Mouse (Mus musculus): ENCODE measurements around the gene Nodal. TPM values are rescaled to one million over a fixed set of nuclear protein-coding genes. Genes with fewer than 3 reads are reported as not detected.
A peak's percentile ranks its signal among the peaks of the same experiment; 100 is the strongest.

The Nodal gene
- 0.12 and 0.24 TPM in 2 replicates for polyA plus RNA-seq (2016; fragmentation: Nextera tagmentation; extraction: Ambion mirVana)

DNA sequence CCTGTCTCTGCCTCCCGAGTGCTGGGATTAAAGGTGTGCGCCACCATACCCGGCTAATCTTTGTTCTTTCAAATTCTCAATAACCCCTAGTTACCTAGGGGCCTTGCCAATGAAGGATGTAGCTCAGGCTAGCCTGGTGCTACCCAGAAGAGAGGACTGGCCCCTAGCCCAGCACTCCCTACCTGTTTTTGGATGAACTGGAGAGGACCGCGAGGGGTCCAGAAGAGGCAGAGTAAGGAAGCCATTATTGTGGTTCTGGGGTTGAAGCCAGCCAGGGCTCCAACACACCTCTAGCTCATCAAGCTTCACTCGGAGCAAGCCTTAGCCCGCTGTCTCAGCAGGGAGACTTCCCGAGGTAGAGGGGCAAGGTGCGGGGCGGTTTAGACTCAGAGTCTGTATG, at the start of gene Nodal:
Gene Nodal, plus strand, starts transcription at position 301 of the 400 bp plus-strand sequence.
- WGBS: 21% methylated on average over 10 of the region's 10 CpGs
- Histone ChIP-seq H3K4me3 (peak within 1 kb of the TSS; percentile 56), H3K27ac (no peak within 1 kb of the TSS), H3K4me1 (replicated peaks) (peaks cover 25% of the 10 kb centered on the region), H3K27me3 (ENCODE audit: insufficient read depth, poor library complexity, severe bottlenecking) (peaks cover 72% of the 10 kb centered on the region), H3K36me3 (no peaks in the 10 kb centered on the region), H3K9me3 (no peaks in the 10 kb centered on the region)
- DNase-seq (ENCODE audit: low spot score): no peak

- H3K27me3 ChIP-seq (ENCODE audit: insufficient read depth, poor library complexity, severe bottlenecking): no peaks in the 10 kb centered on the region
- peaks cover 69% of the 10 kb centered on the region for H3K4me1 ChIP-seq (replicated peaks)
- DNase-seq (ENCODE audit: low spot score): no peak
- peaks cover 7% of the 10 kb centered on the region; the same call in 1 of the 2 replicates for H3K36me3 ChIP-seq
- 52% methylated on average over 5 of the region's 5 CpGs for WGBS
- H3K4me3 ChIP-seq: no peak overlapping the region
- H3K9me3 ChIP-seq: no peaks in the 10 kb centered on the region
- peak overlapping the region; percentile 6; the same call in 1 of the 2 replicates for H3K27ac ChIP-seq
Measured at GRCm38 (mm10) chr10:61369755-61370154, 48.0 kb upstream of the Nodal start.

GRCm38 (mm10) chr10:61370273-61370979, 47.3 kb upstream of the Nodal start:
- Histone ChIP-seq H3K27ac (peak overlapping the region; percentile 50; the same call in 1 of the 2 replicates), H3K4me3 (no peak overlapping the region), H3K27me3 (ENCODE audit: insufficient read depth, poor library complexity, severe bottlenecking) (no peaks in the 10 kb centered on the region), H3K9me3 (no peaks in the 10 kb centered on the region), H3K4me1 (replicated peaks) (peaks cover 76% of the 10 kb centered on the region), H3K36me3 (0 out of 2 replicates have a peak, but pooled peaks cover 7% of the 10 kb centered on the region)
- 70% methylated on average over 18 of the region's 18 CpGs for WGBS
- peak; percentile 27 for DNase-seq (ENCODE audit: low spot score)

- Histone ChIP-seq H3K4me3 (no peak overlapping the region), H3K27me3 (ENCODE audit: insufficient read depth, poor library complexity, severe bottlenecking) (no peaks in the 10 kb centered on the region), H3K27ac (peak overlapping the region; percentile 46; the same call in 1 of the 2 replicates), H3K4me1 (replicated peaks) (peaks cover 75% of the 10 kb centered on the region), H3K9me3 (no peaks in the 10 kb centered on the region), H3K36me3 (0 out of 2 replicates have a peak, but pooled peaks cover 7% of the 10 kb centered on the region)
- DNase-seq (ENCODE audit: low spot score): no peak
- WGBS: 84% methylated on average over 9 of the region's 9 CpGs
Measured at GRCm38 (mm10) chr10:61371884-61372584, 45.7 kb upstream of the Nodal start.

- Histone ChIP-seq H3K36me3 (0 out of 2 replicates have a peak, but pooled peaks cover 7% of the 10 kb centered on the region), H3K9me3 (no peaks in the 10 kb centered on the region), H3K4me3 (no peak overlapping the region), H3K27ac (peak overlapping the region; percentile 46), H3K27me3 (ENCODE audit: insufficient read depth, poor library complexity, severe bottlenecking) (no peaks in the 10 kb centered on the region), H3K4me1 (replicated peaks) (peaks cover 70% of the 10 kb centered on the region)
- DNase-seq (ENCODE audit: low spot score): no peak
- WGBS: 62% methylated on average over 4 of the region's 4 CpGs
Measured at GRCm38 (mm10) chr10:61372585-61372923, 45.2 kb upstream of the Nodal start.

DNA sequence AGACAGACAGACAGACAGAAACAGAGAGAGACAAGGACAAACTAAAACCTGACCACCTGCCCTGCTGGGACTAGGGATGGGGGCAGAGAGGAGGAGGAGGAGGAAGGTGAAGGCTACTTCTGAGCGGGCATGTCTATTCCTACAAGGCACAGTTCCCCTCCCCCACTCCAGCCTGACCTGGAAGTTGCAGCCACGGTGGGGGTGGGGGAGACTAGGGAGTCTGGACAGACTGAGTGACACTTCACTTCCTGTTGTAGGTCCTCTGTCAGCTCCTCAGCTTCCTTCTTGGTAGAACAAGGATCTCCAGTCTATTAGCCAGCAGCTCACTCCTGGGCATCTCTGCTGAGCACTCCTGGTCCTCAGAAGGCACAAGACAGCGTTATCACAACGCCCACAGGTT, 43.7 kb upstream of the Nodal start:
- H3K4me1 ChIP-seq (replicated peaks): peaks cover 61% of the 10 kb centered on the region
- peak overlapping the region; percentile 41; the same call in 1 of the 2 replicates for H3K27ac ChIP-seq
- H3K27me3 ChIP-seq (ENCODE audit: insufficient read depth, poor library complexity, severe bottlenecking): no peaks in the 10 kb centered on the region
- H3K4me3 ChIP-seq: no peak overlapping the region
- no peak for DNase-seq (ENCODE audit: low spot score)
- H3K9me3 ChIP-seq: no peaks in the 10 kb centered on the region
- 0 out of 2 replicates have a peak, but pooled peaks cover 7% of the 10 kb centered on the region for H3K36me3 ChIP-seq
- WGBS: 57% methylated on average over 4 of the region's 4 CpGs

- Histone ChIP-seq H3K9me3 (no peaks in the 10 kb centered on the region), H3K27me3 (ENCODE audit: insufficient read depth, poor library complexity, severe bottlenecking) (peaks cover under 1% of the 10 kb centered on the region; the same call in 1 of the 2 replicates), H3K4me1 (replicated peaks) (peaks cover 63% of the 10 kb centered on the region), H3K27ac (peak overlapping the region; percentile 41), H3K36me3 (0 out of 2 replicates have a peak, but pooled peaks cover 7% of the 10 kb centered on the region), H3K4me3 (no peak overlapping the region)
- DNase-seq (ENCODE audit: low spot score): no peak
- WGBS: 71% methylated on average over 6 of the region's 6 CpGs
Measured at GRCm38 (mm10) chr10:61374771-61375481, 42.8 kb upstream of the Nodal start.

DNA sequence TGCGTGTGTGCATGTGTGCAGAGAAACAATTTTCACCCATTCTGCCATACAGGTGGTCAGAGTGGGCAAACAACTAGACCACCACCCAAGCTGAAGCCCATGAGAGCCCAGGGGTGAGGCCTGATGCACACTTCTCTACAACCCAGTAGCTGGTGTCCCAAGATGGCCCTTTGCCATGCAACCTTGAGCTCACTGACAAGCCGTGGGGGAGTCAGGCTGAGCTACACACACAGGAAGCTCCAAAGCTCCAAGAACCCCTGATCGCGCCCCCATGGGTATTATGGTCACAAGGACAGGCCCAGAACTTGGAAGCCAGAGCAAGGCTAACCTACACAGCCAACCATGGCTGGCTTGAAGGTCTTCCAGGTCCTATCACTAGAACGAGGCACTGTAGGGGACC, 39.7 kb upstream of the Nodal start:
- 98% methylated on average over 5 of the region's 5 CpGs for WGBS
- Histone ChIP-seq H3K36me3 (0 out of 2 replicates have a peak, but pooled peaks cover 7% of the 10 kb centered on the region), H3K27me3 (ENCODE audit: insufficient read depth, poor library complexity, severe bottlenecking) (peaks cover 21% of the 10 kb centered on the region), H3K4me1 (replicated peaks) (peaks cover 63% of the 10 kb centered on the region), H3K27ac (no peak overlapping the region), H3K4me3 (no peak overlapping the region), H3K9me3 (no peaks in the 10 kb centered on the region)
- no peak for DNase-seq (ENCODE audit: low spot score)

- no peak overlapping the region for H3K4me3 ChIP-seq
- H3K9me3 ChIP-seq: no peaks in the 10 kb centered on the region
- no peak overlapping the region for H3K27ac ChIP-seq
- no peak for DNase-seq (ENCODE audit: low spot score)
- H3K27me3 ChIP-seq (ENCODE audit: insufficient read depth, poor library complexity, severe bottlenecking): peaks cover 21% of the 10 kb centered on the region
- 0 out of 2 replicates have a peak, but pooled peaks cover 5% of the 10 kb centered on the region for H3K36me3 ChIP-seq
- H3K4me1 ChIP-seq (replicated peaks): peaks cover 70% of the 10 kb centered on the region
- WGBS: 80% methylated on average over 5 of the region's 5 CpGs
Measured at GRCm38 (mm10) chr10:61378698-61379097, 39.1 kb upstream of the Nodal start.

GRCm38 (mm10) chr10:61379340-61380040, 38.3 kb upstream of the Nodal start:
- no peak for DNase-seq (ENCODE audit: low spot score)
- WGBS: 83% methylated on average over 13 of the region's 13 CpGs
- Histone ChIP-seq H3K36me3 (no peaks in the 10 kb centered on the region), H3K27me3 (ENCODE audit: insufficient read depth, poor library complexity, severe bottlenecking) (peaks cover 21% of the 10 kb centered on the region), H3K4me1 (replicated peaks) (peaks cover 72% of the 10 kb centered on the region), H3K27ac (peak overlapping the region; percentile 89; the same call in 1 of the 2 replicates), H3K9me3 (no peaks in the 10 kb centered on the region), H3K4me3 (peak overlapping the region; percentile 74; the same call in 1 of the 2 replicates)

GRCm38 (mm10) chr10:61380186-61380585, 37.6 kb upstream of the Nodal start:
- Histone ChIP-seq H3K4me3 (peak overlapping the region; percentile 74), H3K9me3 (no peaks in the 10 kb centered on the region), H3K4me1 (replicated peaks) (peaks cover 67% of the 10 kb centered on the region), H3K36me3 (no peaks in the 10 kb centered on the region), H3K27ac (peak overlapping the region; percentile 89), H3K27me3 (ENCODE audit: insufficient read depth, poor library complexity, severe bottlenecking) (peaks cover 28% of the 10 kb centered on the region)
- 4% methylated on average over 9 of the region's 9 CpGs for WGBS
- DNase-seq (ENCODE audit: low spot score): peak; percentile 28

DNA sequence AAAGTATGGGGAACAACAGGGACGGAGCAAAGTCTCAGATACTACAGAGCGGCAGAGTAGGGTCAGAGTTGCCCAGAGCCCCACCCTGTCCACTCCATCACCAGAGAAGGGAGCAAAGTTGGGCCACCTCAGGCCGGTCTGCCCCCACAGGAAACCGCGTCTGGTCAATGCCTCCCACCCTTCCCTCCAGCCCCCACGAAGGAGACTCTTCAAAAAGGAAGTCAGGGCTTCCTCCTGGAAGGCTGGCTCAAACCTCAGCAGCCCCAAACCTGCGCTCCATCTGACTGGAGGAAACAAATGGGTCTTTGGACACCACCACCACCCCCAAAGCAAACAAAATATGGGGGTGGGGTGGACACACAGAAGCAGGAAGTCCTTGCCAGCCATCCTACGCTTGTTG, 35.9 kb upstream of the Nodal start:
- peaks cover 65% of the 10 kb centered on the region for H3K4me1 ChIP-seq (replicated peaks)
- no peaks in the 10 kb centered on the region for H3K9me3 ChIP-seq
- WGBS: 10% methylated on average over 8 of the region's 8 CpGs
- no peak for DNase-seq (ENCODE audit: low spot score)
- no peaks in the 10 kb centered on the region for H3K36me3 ChIP-seq
- peaks cover 41% of the 10 kb centered on the region for H3K27me3 ChIP-seq (ENCODE audit: insufficient read depth, poor library complexity, severe bottlenecking)
- peak overlapping the region; percentile 74 for H3K4me3 ChIP-seq
- peak overlapping the region; percentile 89 for H3K27ac ChIP-seq
